Mouse (Mus musculus): ENCODE results near the gene Tsen54. TPM values are rescaled to one million over a fixed set of nuclear protein-coding genes. Genes with fewer than 3 reads are reported as not detected.

Gene Tsen54
- total and polyA plus RNA-seq, 2 experiments from 2014 or later, result 16.8 to 23.5 TPM

DNA sequence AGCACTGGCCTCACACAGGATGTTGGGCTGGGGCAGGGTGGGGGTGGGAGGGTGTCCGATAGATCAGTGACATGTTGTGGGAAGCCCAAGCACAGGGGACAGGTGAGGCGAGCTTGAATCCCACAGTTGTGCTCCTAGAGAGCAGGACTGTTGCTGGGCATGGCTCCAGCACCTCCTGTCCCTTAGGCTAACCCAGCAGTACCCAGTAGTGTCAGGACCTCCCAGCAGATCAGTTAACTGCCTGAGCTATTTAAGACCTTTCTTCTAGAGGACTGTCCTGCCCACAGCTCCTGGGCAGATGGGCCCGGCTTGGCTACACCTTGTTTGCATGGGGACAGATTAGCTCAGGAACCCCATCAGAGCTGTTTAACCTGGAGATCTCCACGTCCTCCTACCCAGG lies 14.5 kb downstream of the Tsen54 start:
- Histone ChIP-seq H3K36me3 (ENCODE audit: insufficient read depth) (no peaks in the 10 kb centered on the region), H3K4me1 (ENCODE audit: insufficient read depth) (no peaks in the 10 kb centered on the region), H3K9me3 (ENCODE audit: low read length) (no peaks in the 10 kb centered on the region), H3K9ac (no peak overlapping the region), H3K4me2 (ENCODE audit: low read depth) (no peak overlapping the region), H3K27ac (ENCODE audit: low read depth, low read length) (no peak overlapping the region), H3K4me3 (ENCODE audit: low read depth, low read length) (no peak overlapping the region), H3K27me3 (ENCODE audit: insufficient read depth, low read length) (peaks cover 15% of the 10 kb centered on the region)
- ATAC-seq (no peak), DNase-seq (no peak)
- TF ChIP-seq CTCF (IDR thresholded peaks at IDR 0.05; ENCODE audit: low read depth), result no peak
- 69% methylated on average over 4 of the region's 4 CpGs for WGBS

DNA sequence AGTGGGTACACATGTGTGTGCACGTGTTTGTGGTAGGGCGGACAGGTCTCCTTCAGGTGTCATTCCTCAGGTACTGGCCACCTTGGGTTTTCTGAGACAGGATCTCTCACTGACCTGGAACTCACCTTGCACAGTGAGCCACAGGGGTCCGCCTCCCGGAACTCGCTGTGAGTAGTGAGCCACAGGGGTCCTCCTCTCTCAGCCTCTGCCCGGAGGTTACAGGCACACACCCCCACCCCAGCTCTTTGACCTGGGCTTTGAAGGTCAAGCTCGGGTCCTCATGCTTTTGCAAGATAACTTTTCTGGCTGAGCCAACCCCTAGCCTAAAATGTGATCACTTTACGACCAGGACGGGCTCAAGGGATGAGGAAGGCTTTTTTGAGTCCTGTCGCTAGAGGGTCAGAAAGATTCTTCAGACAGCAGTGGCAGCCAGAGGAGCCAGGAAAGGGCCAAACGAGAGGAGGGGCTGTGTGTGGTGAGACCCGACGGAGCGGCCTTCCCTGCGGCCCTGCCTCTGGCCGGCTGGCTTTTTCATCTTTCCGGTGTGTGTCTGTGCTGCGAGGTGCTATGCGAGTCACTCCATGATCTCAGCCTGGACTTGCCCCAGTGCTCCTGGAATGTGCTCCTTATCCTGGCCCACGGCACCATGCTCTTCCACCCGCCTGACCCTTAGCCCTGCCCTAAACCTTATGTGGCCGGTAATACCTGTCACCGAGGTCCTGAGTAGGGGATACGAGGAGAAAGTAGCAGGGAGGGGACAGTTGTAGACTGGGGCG lies 16.2 kb downstream of the Tsen54 start:
- Histone ChIP-seq H3K4me3 (ENCODE audit: low read depth, low read length) (no peak overlapping the region), H3K27me3 (ENCODE audit: insufficient read depth, low read length) (peaks cover 7% of the 10 kb centered on the region), H3K9me3 (ENCODE audit: low read length) (no peaks in the 10 kb centered on the region), H3K4me2 (ENCODE audit: low read depth) (no peak overlapping the region), H3K36me3 (ENCODE audit: insufficient read depth) (no peaks in the 10 kb centered on the region), H3K4me1 (ENCODE audit: insufficient read depth) (no peaks in the 10 kb centered on the region), H3K27ac (ENCODE audit: low read depth, low read length) (no peak overlapping the region), H3K9ac (no peak overlapping the region)
- ATAC-seq (no peak), DNase-seq (no peak)
- TF ChIP-seq CTCF (IDR thresholded peaks at IDR 0.05; ENCODE audit: low read depth), result no peak
- 26% methylated on average over 25 of the region's 25 CpGs for WGBS

DNA sequence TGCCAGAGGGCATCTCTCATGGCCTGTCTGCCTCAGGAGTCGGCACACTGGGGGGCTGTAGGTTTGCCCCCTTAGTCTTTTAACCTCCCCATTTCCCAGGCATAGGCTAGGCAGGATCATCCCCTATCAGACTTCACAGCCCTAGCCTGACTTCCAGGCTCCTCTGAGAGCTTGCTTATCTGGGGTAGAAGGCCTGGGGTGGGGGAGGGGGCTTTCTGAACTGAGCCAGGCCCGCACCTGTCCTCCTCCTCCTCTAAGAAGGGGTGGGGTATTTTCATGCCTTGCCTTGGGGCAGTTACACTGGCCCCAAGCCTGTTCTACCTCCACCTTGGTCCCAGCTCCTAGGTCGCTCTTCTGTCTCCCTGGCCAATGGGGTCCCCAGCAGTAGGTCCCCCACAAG lies 17.0 kb downstream of the Tsen54 start:
- no peaks in the 10 kb centered on the region for H3K9me3 ChIP-seq (ENCODE audit: low read length)
- no peak overlapping the region for H3K27ac ChIP-seq (ENCODE audit: low read depth, low read length)
- no peak overlapping the region for H3K9ac ChIP-seq
- ATAC-seq, result no peak
- no peak for TF ChIP-seq CTCF (IDR thresholded peaks at IDR 0.05; ENCODE audit: low read depth)
- no peaks in the 10 kb centered on the region for H3K36me3 ChIP-seq (ENCODE audit: insufficient read depth)
- DNase-seq, result no peak
- H3K4me2 ChIP-seq (ENCODE audit: low read depth), result no peak overlapping the region
- peaks cover 7% of the 10 kb centered on the region for H3K27me3 ChIP-seq (ENCODE audit: insufficient read depth, low read length)
- no peak overlapping the region for H3K4me3 ChIP-seq (ENCODE audit: low read depth, low read length)
- no peaks in the 10 kb centered on the region for H3K4me1 ChIP-seq (ENCODE audit: insufficient read depth)
- 56% methylated on average over 3 of the region's 3 CpGs for WGBS

DNA sequence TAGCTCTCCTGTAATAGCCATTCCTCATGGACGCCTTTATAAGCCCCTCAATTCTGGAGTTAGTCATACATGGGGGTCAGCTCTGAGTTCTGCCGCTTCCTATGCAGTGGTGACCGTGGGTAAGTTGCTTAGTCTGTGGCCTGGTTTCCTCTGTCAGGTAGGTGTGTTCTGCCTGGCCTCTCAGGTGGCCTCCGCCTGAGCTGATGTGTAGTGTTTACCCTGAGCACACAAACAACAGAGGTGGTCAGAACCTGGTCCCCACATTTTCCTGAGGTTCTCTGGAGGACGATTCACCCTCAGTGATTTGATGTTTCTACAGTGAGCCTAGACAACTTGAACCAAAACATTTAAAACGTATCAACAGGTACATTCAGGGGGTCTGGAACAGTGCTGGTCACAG lies 17.5 kb downstream of the Tsen54 start:
- no peak for TF ChIP-seq CTCF (IDR thresholded peaks at IDR 0.05; ENCODE audit: low read depth)
- H3K9me3 ChIP-seq (ENCODE audit: low read length), result no peaks in the 10 kb centered on the region
- H3K4me2 ChIP-seq (ENCODE audit: low read depth), result no peak overlapping the region
- no peak overlapping the region for H3K9ac ChIP-seq
- H3K4me3 ChIP-seq (ENCODE audit: low read depth, low read length), result no peak overlapping the region
- ATAC-seq, result no peak
- no peaks in the 10 kb centered on the region for H3K4me1 ChIP-seq (ENCODE audit: insufficient read depth)
- no peak overlapping the region for H3K27ac ChIP-seq (ENCODE audit: low read depth, low read length)
- no peaks in the 10 kb centered on the region for H3K36me3 ChIP-seq (ENCODE audit: insufficient read depth)
- WGBS, result 76% methylated on average over 6 of the region's 6 CpGs
- H3K27me3 ChIP-seq (ENCODE audit: insufficient read depth, low read length), result peaks cover 7% of the 10 kb centered on the region
- no peak for DNase-seq

DNA sequence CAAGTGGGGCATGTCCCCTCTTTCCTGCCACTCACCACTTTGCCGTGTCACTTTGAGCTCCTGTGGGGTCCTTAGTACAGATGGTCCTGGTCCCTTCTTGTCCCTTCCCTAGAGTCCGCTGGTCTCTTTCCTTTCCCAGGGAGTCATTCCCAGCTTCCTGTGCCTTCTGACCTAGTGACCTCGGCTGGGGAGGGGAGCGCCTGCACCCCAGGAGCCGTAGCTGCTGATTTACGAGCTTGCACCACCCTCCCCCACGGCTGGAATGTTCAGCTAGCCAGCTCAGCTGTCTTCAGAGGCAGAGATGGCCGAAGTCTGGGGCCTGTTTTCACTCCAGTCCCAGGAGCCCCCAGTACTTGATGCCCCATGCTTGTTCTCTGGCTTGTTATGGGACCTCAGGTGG lies 18.0 kb downstream of the Tsen54 start:
- H3K4me3 ChIP-seq (ENCODE audit: low read depth, low read length), result no peak overlapping the region
- no peak overlapping the region for H3K27ac ChIP-seq (ENCODE audit: low read depth, low read length)
- ATAC-seq (no peak), DNase-seq (no peak)
- H3K4me2 ChIP-seq (ENCODE audit: low read depth), result no peak overlapping the region
- TF ChIP-seq CTCF (IDR thresholded peaks at IDR 0.05; ENCODE audit: low read depth), result no peak
- no peaks in the 10 kb centered on the region for H3K4me1 ChIP-seq (ENCODE audit: insufficient read depth)
- H3K9me3 ChIP-seq (ENCODE audit: low read length), result no peaks in the 10 kb centered on the region
- peaks cover 7% of the 10 kb centered on the region for H3K27me3 ChIP-seq (ENCODE audit: insufficient read depth, low read length)
- no peak overlapping the region for H3K9ac ChIP-seq
- WGBS, result 28% methylated on average over 8 of the region's 8 CpGs
- no peaks in the 10 kb centered on the region for H3K36me3 ChIP-seq (ENCODE audit: insufficient read depth)

DNA sequence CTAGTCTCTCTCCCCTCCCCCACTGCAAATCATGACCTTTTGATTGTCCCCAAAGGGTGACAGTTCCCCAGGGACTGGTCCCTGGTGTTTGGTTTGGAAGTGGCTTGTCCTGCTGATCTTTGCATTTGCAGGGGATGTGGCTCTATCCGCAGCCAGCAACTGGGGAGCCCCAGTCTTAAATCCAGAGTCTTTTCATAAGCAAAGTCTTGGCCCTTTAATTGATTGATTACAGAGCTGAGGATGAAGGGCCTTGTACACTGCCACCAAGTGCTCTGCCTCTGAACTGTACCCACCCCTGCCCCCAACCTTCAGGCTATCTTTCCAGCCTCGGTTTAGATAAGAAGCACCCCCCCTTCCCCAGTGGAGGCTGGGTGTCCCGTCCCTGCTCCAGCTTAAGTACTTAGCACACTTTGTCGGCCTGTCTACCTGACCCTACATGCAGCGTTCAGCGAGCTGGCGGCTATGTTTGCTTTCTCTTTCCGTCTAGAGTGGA lies 18.5 kb downstream of the Tsen54 start:
- Histone ChIP-seq H3K9me3 (ENCODE audit: low read length) (no peaks in the 10 kb centered on the region), H3K4me2 (ENCODE audit: low read depth) (no peak overlapping the region), H3K4me1 (ENCODE audit: insufficient read depth) (no peaks in the 10 kb centered on the region), H3K4me3 (ENCODE audit: low read depth, low read length) (no peak overlapping the region), H3K27ac (ENCODE audit: low read depth, low read length) (no peak overlapping the region), H3K9ac (no peak overlapping the region), H3K36me3 (ENCODE audit: insufficient read depth) (no peaks in the 10 kb centered on the region), H3K27me3 (ENCODE audit: insufficient read depth, low read length) (peaks cover 7% of the 10 kb centered on the region; the same call in 1 of the 2 replicates)
- ATAC-seq (no peak), DNase-seq (no peak)
- WGBS, result 26% methylated on average over 8 of the region's 8 CpGs
- no peak for TF ChIP-seq CTCF (IDR thresholded peaks at IDR 0.05; ENCODE audit: low read depth)

DNA sequence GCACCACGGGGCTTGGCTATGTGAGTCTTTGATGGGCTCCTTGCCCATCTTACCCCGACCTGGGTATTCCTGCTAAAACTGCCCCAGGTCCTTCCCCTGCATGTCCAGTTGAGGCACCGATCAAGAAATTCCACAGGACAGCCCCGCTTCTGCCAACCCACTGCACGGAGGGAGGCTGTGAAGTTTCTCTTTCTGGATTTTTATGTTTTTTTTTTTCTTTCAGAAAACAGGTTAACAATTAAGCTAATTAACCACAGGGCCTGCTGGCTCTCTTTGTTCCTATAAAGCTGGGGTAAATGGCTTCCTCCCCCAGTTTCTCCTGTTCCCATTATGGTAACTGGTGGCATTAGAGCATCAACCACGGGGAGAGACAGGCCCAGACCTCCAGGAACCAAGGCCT lies 19.5 kb downstream of the Tsen54 start:
- 51% methylated on average over 6 of the region's 6 CpGs for WGBS
- Histone ChIP-seq H3K4me2 (ENCODE audit: low read depth) (no peak overlapping the region), H3K9me3 (ENCODE audit: low read length) (no peaks in the 10 kb centered on the region), H3K27ac (ENCODE audit: low read depth, low read length) (no peak overlapping the region), H3K36me3 (ENCODE audit: insufficient read depth) (no peaks in the 10 kb centered on the region), H3K27me3 (ENCODE audit: insufficient read depth, low read length) (peaks cover 7% of the 10 kb centered on the region; the same call in 1 of the 2 replicates), H3K4me1 (ENCODE audit: insufficient read depth) (no peaks in the 10 kb centered on the region), H3K4me3 (ENCODE audit: low read depth, low read length) (no peak overlapping the region), H3K9ac (no peak overlapping the region)
- ATAC-seq, result no peak
- TF ChIP-seq CTCF (IDR thresholded peaks at IDR 0.05; ENCODE audit: low read depth), result no peak
- no peak for DNase-seq

Data from forebrain, postnatal 0 days (tissue).